Mouse (Mus musculus): ENCODE measurements around the gene Usp45. TPM values are rescaled to one million over a fixed set of nuclear protein-coding genes. Genes with fewer than 3 reads are reported as not detected.

Gene Usp45
- polyA plus RNA-seq (2012; rRNA removed), result 2.6 and 2.9 TPM in 2 replicates

DNA sequence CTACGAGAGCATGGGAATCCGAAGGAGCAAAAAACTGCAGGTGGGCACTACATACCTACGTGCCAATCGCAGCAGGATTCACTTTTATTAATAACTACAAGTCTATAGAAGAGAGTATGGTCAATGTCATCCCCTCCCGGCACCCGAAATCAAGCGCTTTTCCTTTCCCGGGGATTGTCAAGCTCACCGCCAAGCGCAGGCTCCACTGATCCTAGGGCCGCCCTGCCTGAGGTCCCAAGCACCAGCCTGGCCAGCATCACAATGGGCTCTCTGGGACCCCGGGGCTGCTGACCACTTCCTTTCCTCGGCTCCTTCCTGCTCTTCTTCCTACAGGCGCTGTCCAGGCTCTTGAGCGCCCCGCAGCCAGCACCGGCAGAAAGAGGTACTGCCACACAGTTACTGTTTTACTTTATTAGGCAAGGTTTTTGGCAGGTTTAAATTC, at the start of gene Usp45, which contains the start of gene Tstd3:
TSS of gene Usp45 (plus strand) at position 294 of the 442 bp plus-strand sequence.
TSS of gene Tstd3 (minus strand) at position 350 of the 442 bp plus-strand sequence.

DNA sequence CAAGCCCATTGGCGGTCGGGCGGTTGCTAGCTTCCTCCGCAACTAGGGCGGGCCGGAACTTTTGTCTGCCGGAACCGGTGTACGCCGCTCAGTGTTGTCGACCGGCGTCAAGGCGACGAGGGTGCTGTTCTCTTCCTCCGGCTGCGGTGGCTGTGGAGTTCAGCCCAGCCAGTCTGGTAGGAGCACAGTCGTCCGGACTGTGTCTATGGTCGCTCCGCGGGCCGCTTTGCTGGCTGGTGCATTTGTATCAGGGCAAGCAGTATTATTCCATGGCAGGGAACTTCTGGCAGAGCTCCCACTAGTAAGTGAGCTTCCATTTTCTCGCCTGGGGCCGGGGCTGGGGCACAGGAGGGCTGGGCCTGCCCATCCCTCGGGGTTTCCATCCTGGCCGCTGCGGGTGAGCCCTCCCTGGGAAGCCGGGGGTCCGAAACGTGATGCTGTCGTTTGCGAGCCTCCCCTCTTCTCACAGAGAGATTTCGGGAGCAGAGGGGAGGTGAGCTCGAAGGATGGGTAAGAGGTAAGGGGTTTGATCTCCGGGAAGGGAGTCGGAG, 39.3 kb upstream of the Usp45 start, which contains the start of gene Ccnc:
TSS of gene Ccnc (plus strand) at position 87 of the 551 bp plus-strand sequence.

DNA sequence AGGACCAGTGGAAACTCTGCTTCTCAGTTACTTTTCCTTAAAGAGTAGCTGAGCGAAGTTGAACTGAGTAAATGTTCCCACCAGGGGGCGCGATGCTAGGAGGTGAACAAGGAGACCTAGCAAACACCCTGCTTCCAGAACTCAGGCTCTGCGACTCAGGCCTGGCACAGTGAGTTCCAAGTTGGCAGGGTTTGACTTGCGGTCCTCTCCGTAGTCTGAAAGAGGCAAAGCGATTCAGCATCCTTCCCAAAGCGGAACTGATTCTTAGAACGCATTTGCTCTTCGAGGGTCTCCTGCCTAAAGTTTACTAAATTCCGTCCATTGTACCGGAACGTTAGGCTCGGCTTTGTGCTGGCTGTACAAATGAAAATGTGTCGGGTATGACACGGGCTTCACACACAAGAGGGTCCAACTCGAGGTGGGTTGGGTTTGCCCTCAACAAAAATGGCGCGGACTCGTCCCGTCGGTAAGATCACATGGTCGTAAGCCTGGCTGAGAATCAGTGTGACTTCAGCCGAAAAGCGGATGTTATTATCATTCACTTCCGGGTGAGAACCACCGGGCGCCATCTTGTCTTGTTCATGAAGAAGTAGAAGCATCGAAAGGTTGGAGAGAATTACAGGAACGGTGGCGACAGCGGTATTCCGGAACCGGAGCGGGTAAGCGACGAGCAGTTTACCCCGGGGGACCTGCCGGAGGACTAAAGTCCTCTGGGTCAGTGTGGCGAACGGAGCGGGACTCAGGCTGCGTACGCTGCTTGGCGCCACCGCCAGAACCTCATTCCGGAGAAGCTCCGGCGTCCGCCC, 80.7 kb downstream of the Usp45 start, which contains the start of gene Pnisr:
TSS of gene Pnisr (plus strand) at position 103 of the 806 bp plus-strand sequence.

DNA sequence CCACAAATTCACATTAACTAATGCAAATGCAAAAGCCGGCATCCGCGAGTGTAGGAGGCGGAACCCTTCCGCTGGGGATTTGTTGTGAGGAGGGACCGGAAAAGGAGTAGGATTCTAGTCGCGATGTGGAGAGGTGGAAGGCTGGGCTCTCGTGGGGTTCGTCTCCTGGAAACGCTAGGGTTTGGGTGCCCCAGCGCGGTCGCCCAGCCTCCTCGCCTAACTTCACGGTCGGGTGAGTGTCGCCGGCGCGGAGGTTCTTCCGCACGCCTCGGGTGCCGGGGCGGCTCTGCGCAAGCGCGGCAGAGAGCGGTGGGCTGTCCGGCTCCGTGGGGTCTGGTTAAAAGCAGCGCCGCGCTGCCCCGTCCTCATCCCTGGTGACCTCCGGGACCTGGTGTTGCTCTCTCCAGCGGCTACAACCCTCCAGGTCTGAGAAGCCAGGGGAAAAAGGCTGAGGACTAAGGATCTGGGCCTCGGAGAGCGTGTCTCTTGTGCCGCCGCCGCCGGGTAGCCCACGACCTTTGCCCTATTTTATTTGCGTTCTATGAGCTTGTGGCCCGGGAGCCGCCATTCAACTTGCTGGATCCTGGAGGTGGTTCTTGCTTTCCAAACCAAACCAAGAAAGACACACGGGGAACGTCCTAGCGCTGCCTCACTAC, 112.7 kb downstream of the Usp45 start, which contains the start of gene Coq3:
TSS of gene Coq3 (plus strand) at position 109 of the 656 bp plus-strand sequence.

Other genes with a start within 250 kb of the Usp45 start
- gene Prdm13, start 81.2 kb upstream of the Usp45 start, polyA plus RNA-seq (2012; rRNA removed), result not detected in 2 replicates
- 2.5 and 4.0 TPM in 2 replicates for gene Ccnc, start 39.5 kb upstream of the Usp45 start, polyA plus RNA-seq (2012; rRNA removed)
- 1.8 and 1.9 TPM in 2 replicates for gene Tstd3, start 56 bp downstream of the Usp45 start, polyA plus RNA-seq (2012; rRNA removed)
- 30.1 and 33.7 TPM in 2 replicates for gene Pnisr, start 80.4 kb downstream of the Usp45 start, polyA plus RNA-seq (2012; rRNA removed)
- 1.4 and 1.6 TPM in 2 replicates for gene Coq3, start 112.5 kb downstream of the Usp45 start, polyA plus RNA-seq (2012; rRNA removed)
- gene Faxc, start 164.2 kb downstream of the Usp45 start, polyA plus RNA-seq (2012; rRNA removed), result 1.7 and 1.8 TPM in 2 replicates